Mouse (Mus musculus): ENCODE data around the gene Zfp605.
A peak's percentile ranks its signal among the peaks of the same experiment; 100 is the strongest.
"Not testable (repeated sequence)": the region's sequence is repeated elsewhere in the genome, so short reads cannot be mapped to it uniquely, and the experiment has no call there.

Zfp605 gene

DNA sequence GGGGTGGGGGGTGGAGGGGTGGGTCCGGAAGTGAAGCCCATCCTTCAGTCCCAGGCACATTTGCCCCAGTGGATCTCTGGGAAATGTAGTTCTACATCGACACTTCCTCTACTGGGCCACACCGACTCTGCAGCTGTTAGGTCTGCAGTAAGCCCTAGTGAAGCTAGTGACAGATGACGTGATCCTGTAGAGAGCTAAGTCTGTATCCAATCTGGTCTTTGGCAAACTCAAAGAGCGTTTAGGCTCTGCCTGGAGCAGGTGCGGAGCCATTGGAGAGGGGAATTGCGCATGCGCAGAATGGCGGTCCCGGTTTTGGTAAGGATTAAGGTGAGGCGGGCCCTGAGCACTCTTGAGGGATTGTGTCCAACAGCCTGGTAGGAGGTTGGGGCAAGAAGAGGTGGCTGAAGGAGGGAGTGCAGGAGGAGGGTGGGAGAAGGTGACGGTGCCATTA is at the start of gene Zfp605:
Gene Zfp605, plus strand, starts transcription at position 102 of the 451 bp plus-strand sequence.
- peak; percentile 95 for DNase-seq

DNA sequence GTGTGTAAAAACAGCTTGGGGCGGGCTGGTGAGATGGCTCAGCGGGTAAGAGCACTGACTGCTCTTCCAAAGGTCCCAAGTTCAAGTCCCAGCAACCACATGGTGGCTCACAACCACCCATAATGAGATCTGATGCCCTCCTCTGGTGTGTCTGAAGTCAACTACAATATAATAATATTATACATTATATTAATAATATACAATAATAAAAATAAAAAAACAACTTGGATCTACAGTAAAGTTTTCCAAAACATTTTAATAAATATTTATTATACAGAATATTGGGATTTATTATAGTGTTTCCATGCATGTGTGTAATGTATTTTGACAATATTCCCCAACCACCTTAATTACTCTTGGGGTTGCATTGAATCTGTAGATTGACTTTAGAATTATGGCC is 37.5 kb upstream of the Zfp605 start, which contains the start of gene Gm17655:
Gene Gm17655, minus strand, starts transcription at position 101 of the 400 bp plus-strand sequence.
- DNase-seq = not testable (repeated sequence)

GRCm38 (mm10) chr5:110082961-110083360 is 26.9 kb upstream of the Zfp605 start:
- no peak for DNase-seq

- no peak for DNase-seq
Measured at GRCm38 (mm10) chr5:110086161-110086866, 23.6 kb upstream of the Zfp605 start.

GRCm38 (mm10) chr5:110091546-110091945 is 18.3 kb upstream of the Zfp605 start:
- no peak for DNase-seq

DNA sequence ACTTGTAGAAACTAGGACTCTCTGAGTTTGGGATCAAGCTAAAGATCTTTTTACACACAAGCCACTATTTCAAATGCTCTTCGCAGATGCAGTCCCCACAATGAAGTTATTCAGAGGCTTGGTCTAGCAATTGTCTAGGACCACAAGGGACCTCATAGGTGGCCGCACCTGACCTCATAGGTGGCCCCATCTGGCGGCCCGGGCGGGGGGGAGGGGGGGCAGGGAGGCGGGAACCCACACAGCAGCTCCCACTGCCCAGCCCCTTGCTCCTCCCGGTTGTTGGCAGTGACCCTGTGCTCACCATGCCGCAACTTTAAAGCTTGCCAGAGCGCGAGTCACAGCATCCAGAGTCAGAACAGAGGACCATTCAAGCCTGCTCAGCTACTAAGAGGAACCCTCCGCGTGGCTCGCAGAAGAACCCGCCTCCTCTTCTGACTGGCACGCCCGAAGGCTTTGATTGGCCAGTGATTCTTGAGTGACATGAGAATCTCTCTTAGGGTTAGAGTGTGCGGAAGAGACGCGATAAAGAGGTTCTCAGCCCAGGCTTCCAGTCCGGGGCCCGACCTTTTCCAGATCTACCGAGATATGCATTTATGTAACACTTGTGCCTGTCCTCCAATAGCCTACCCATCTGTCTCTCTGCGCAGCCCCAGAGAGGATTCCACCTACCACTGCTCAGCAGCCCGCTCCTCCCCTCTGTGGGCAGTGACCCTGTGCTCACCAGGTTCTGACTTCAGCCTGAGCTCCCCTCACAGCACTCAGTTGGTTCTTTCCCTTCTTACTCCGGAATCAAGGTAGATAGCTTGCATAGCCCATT is 15.7 kb upstream of the Zfp605 start, which contains the start of gene Gm35315:
Gene Gm35315, minus strand, starts transcription at position 391 of the 817 bp plus-strand sequence.
- peak; percentile 83 for DNase-seq

- DNase-seq = no peak
Measured at GRCm38 (mm10) chr5:110094847-110095213, 15.1 kb upstream of the Zfp605 start.

GRCm38 (mm10) chr5:110098991-110099477 is 10.9 kb upstream of the Zfp605 start:
- peak; percentile 11 for DNase-seq

GRCm38 (mm10) chr5:110099656-110100580 is 10.0 kb upstream of the Zfp605 start, which contains the start of gene Plcxd1:
Gene Plcxd1 (plus strand): TSS chr5:110099969.
- no peak for DNase-seq

DNA sequence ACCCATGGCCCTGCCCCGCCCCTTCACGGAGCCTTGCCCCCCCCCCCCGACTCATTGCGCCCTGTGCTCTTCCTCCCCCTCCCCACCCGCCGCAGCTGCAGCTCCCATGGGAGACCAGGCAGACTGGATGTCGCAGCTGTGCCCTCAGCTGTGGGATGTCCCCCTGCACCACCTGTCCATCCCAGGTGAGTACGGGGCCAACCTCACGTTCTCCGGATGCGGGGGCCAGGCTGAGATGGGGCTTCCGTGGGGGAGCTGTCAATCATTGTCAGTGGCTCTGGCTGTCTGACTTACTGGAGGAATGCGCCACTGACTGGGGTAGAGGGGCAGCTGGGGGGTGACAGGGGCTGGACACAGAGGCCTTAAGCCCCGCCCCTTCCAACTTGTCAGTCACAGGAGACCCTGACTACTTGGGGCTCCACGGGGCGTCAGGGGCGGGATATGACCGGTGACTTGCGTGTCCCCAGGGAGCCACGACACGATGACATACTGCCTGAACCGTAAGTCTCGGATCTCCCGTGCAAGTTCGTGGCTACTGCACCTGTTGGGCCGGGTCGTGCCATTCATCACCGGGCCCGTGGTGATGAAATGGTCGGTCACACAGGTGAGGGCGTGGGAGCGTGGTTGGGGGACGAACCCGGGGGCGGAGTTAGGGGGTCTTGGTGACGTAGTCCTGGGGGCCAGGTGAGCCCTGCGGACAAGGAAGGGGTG is 8.8 kb upstream of the Zfp605 start:
- peak; percentile 33 for DNase-seq

GRCm38 (mm10) chr5:110101716-110102347 is 8.1 kb upstream of the Zfp605 start:
- peak; percentile 79 for DNase-seq

DNA sequence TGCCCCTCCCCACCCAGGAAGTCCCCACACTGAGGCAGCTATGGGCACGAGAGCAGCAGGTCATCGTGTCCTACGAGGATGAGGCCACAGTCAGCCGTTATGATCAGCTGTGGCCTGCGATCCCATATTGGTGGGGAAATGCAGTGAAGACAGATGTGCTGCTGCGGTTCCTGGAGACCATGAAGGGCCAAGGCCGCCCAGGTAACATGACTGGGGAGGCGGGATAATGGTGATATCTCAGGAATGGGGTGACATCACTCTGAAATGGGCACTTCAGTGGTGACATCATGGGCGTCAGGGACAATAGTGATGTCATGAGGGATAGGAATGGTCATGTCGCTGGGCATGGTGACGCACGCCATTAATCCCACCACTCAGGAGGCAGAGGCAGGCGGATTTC is 7.5 kb upstream of the Zfp605 start:
- DNase-seq = peak; percentile 5

GRCm38 (mm10) chr5:110102853-110103625 is 6.9 kb upstream of the Zfp605 start:
- DNase-seq = peak; percentile 13

DNA sequence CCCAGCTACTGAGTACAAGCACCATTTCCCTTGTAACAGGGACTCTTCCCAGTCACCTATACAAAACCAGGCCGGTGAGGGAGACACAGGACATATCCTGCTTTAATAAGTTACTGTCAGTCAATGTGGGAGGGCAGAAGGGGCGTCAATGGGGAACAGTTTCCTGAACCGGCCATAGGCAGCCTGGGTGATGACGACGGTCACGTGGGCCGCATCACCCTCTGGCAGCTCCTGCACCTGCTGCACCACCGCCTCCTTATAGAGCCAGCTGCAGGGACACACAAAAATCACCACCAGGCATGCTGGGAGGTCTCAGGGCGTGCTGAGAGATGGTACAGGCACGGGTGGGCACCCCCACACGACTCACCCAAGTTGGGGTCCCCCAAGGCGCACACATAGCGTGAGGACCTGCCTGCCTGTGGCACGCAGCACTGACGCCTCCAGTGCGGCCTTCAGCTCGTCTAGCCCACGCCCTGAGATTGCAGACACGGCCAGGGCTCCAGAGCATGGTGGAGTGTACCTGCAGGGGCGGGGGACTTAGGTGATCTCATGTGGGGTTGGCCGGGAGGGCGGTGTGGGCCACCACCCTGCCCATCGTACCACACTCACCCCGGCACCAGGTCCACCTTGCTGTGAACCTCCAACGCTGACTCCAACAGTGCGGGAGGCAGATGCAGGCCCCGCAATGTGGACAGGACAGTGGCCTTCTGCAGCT is 5.8 kb upstream of the Zfp605 start:
- DNase-seq = peak; percentile 11

DNA sequence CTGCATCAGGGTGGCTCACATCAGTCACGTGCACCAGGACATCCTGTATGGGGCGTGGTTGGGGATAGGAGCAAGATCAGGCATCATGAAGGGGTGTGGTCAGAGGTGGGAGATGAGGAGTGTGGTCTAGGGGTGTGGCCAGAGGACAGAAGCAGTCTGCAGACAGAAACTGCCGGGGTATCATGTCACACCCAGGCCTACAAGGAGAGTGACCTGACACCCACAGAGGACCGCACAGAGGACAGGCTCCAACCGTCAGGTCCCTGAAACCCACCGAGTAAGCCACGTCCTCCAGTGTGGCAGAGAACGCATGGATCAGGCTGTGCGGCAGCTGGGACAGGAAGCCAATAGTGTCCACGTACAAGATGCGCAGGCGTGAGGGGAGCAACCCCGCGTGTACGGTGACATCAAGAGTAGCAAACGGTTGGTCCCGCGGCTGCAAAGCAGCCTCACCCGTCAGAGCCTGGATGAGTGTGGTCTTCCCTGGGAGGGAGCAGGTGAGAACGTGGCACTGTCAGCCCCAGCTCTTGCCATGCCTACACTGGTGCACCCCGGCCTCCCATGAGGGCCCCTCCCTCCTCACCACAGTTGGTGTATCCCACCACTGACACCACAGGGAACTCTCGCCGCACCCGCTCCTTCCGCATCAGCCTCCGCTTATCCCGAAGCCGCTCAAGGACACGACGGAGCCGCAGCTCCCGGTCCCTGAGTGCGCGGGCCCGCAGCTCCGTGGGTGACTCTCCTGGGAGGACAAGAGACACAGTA is 5.1 kb upstream of the Zfp605 start:
- peak; percentile 25 for DNase-seq

GRCm38 (mm10) chr5:110106140-110106871 is 3.6 kb upstream of the Zfp605 start:
- DNase-seq = peak; percentile 37

DNA sequence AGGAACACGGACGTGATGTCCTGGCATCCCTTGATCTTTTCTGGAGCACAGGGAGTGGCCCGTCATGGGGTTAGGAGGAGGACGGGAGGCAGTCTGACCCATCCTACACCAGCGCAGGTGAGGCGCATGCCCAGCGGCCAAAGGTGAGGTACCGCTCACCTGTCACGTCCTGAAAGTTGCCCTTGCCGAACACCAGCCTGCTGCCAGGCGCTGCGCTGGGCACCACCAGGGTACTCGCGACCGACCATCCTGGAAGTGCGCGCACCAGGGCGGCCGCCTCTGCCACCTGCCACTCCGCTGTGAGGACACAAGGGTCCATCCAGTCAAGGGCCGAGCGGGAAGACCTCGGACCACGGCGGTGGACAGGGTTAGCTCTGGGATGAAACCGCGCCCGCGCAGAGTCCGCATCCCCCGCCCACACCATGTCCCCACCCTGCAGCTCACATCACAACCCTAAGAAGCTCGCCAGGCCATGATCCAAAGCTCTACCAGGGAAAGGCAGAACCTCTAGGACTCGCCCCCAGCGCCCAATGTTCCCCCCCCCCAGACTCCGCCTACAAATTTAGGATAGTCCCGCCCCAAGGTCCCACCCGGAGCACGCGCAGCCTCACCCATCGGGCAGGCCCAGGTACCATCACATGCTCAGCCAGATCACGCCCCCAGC is 2.9 kb upstream of the Zfp605 start:
- DNase-seq = peak; percentile 54

Data from right cerebral cortex, postnatal 14 days (tissue).